Mouse (Mus musculus): ENCODE data around the gene Fez2. TPM values are rescaled to one million over a fixed set of nuclear protein-coding genes. Genes with fewer than 3 reads are reported as not detected.
A peak's percentile ranks its signal among the peaks of the same experiment; 100 is the strongest.

The Fez2 gene
- polyA plus RNA-seq, 1 experiment: 41.8 TPM

DNA sequence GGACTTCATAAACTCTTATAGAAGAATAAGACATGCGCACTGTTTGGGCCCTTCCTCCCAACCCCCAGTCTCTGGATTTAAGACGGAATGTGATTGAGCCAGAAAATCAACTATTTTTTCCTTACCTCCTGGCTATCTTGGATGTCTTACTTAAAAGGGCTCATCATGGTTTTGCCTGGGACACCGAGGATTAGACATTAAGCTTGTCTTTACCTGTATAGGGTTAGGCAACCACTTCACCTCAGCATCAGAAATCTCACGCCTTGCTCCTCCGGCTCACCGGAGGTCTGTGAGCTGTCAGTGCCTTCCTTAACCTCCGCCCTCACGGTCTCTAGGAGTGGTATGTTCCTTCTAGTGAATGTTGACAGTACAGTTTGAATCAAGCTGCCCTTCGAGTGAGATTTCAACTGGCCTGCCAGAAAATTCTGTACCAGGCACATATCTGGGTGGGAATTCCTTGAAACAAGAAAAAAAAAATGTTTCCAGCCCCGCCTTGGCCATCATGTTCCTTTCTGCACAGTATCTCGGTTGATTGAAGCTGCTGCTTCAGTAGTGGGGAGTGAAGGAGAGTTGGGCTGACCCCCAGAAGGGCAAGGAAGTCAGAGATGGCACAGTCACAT, 96.6 kb downstream of the Fez2 start:
- Histone ChIP-seq H3K4me1 (ENCODE audit: control insufficient read depth, insufficient read depth, low read length) (peaks cover 24% of the 10 kb centered on the region), H3K4me3 (ENCODE audit: insufficient read depth, low read length) (no peak overlapping the region), H3K27ac (ENCODE audit: insufficient read depth, low read length) (peak overlapping the region; percentile 94)
- TF ChIP-seq CTCF (IDR thresholded peaks at IDR 0.05; ENCODE audit: borderline replicate concordance, insufficient read depth, low read length) (no peak), POLR2A (IDR thresholded peaks at IDR 0.05; ENCODE audit: low read depth, low read length) (no peak)

Other genes starting within 250 kb of the Fez2 start
- gene Crim1, start 217.9 kb downstream of the Fez2 start, polyA plus RNA-seq (2011; ENCODE audit: insufficient read length, low read depth, missing spikeins): 55.2 and 102 TPM in 2 replicates
- 0.19 and 0.92 TPM in 2 replicates for gene Vit, start 89.9 kb upstream of the Fez2 start, polyA plus RNA-seq (2011; ENCODE audit: insufficient read length, low read depth, missing spikeins)